Mouse (Mus musculus): ENCODE results near the gene Fer1l4. TPM values are rescaled to one million over a fixed set of nuclear protein-coding genes. Genes with fewer than 3 reads are reported as not detected.

Gene Fer1l4
- total RNA-seq (2014; fragmentation: Nextera tagmentation) (0.53 TPM in 1 of 2 replicates, not detected in the other), total RNA-seq (2017) (not detected in 2 replicates), polyA plus RNA-seq (2012) (not detected in 2 replicates)

DNA sequence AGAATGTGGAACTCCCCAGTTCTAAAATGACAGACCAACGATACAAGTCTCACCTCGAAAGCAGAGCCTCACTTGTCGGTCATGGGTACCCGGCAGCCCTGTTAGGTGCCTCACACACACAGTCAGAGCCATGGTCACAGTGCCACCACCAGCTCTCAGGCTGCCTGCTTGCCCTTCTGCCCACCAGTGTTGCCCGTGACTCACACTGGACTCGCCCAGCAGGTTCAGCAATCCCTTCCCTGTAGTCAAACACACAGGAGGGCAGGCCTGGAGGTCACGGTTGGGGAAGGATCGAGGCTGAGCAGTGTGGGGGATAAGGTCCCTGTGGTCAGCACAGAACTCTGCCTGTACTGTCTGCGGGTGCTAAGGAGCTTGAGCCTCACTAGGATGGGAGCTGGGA lies at the start of gene Fer1l4:
TSS of gene Fer1l4 (minus strand) at position 132 of the 400 bp plus-strand sequence.
- DNase-seq (ENCODE audit: low spot score) (no peak), ATAC-seq (ENCODE audit: extremely low read depth, insufficient number of reproducible peaks, low FRiP score, poor library complexity, severe bottlenecking) (no peak; the same call in 1 of the 2 replicates)
- Histone ChIP-seq H3K4me3 (ENCODE audit: low read depth, low read length) (no peak within 1 kb of the TSS), H3K36me3 (replicated peaks) (no peaks in the 10 kb centered on the region), H3K9me3 (replicated peaks) (no peaks in the 10 kb centered on the region), H3K27me3 (ENCODE audit: insufficient read depth, low read length) (peaks cover 53% of the 10 kb centered on the region), H3K4me1 (ENCODE audit: insufficient read depth, low read depth, low read length) (peaks cover 3% of the 10 kb centered on the region; the same call in 1 of the 2 replicates)
- TF ChIP-seq GATA2 (IDR thresholded peaks at IDR 0.05; ENCODE audit: borderline replicate concordance, low read depth, low read length) (no peak), CTCF (IDR thresholded peaks at IDR 0.05; ENCODE audit: low read depth, low read length) (no peak), GATA1 (IDR thresholded peaks at IDR 0.05; ENCODE audit: borderline replicate concordance, low read length) (no peak), POLR2AphosphoS5 (IDR thresholded peaks at IDR 0.05; ENCODE audit: insufficient replicate concordance, low read depth, low read length) (no peak), TAL1 (conservative IDR thresholded peaks at IDR 0.05; ENCODE audit: low read depth, low read length) (no peak)

DNA sequence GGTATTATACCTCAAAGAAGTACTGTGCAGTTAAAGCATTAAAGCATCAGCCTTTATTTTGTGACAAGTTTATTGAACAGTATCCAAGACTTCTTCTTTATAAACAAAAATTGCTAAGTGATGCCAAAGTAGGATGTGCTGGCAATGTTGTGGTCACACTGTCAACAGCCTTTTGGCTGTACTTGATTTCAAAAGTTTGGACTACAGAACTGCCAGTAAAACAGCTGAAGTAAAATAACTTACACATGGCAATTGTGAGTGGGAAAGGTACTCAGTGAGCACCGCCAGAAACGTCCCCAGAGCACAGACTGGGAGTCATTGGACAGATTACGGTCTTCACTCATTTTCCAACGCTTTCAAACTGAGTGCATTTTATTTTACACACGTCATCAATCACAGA lies 39.2 kb upstream of the Fer1l4 start:
- H3K4me1 ChIP-seq (ENCODE audit: insufficient read depth, low read depth, low read length) = peaks cover 5% of the 10 kb centered on the region
- H3K36me3 ChIP-seq (replicated peaks) = peaks cover 72% of the 10 kb centered on the region
- ATAC-seq (ENCODE audit: extremely low read depth, insufficient number of reproducible peaks, low FRiP score, poor library complexity, severe bottlenecking) = no peak
- no peak overlapping the region for H3K4me3 ChIP-seq (ENCODE audit: low read depth, low read length)
- no peaks in the 10 kb centered on the region for H3K9me3 ChIP-seq (replicated peaks)
- DNase-seq (ENCODE audit: low spot score) = no peak
- no peak for TF ChIP-seq TAL1 (conservative IDR thresholded peaks at IDR 0.05; ENCODE audit: low read depth, low read length)
- no peak for TF ChIP-seq POLR2AphosphoS5 (IDR thresholded peaks at IDR 0.05; ENCODE audit: insufficient replicate concordance, low read depth, low read length)
- no peak for TF ChIP-seq CTCF (IDR thresholded peaks at IDR 0.05; ENCODE audit: low read depth, low read length)
- TF ChIP-seq GATA1 (IDR thresholded peaks at IDR 0.05; ENCODE audit: borderline replicate concordance, low read length) = no peak
- no peak for TF ChIP-seq GATA2 (IDR thresholded peaks at IDR 0.05; ENCODE audit: borderline replicate concordance, low read depth, low read length)
- no peaks in the 10 kb centered on the region for H3K27me3 ChIP-seq (ENCODE audit: insufficient read depth, low read length)

DNA sequence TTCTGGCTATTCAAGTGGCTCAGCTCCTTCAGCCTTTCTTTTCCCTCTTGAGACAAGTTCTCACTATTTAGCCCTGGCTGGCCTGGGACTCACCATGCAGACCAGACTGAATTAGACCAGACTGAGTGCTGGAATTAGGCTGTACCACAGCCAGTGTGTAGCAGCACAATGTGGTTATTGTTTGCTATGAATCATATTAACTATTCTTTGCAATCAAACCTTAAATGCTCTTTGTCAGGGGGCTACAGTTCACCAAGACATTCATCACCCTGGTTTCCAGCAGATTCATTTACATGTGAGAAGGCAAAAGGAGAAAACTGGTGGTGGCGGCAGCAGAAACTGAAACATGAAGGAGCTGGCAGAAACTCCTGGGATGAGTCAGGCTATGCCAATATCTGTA lies 37.1 kb upstream of the Fer1l4 start:
- Histone ChIP-seq H3K36me3 (replicated peaks) (peaks cover 65% of the 10 kb centered on the region), H3K4me1 (ENCODE audit: insufficient read depth, low read depth, low read length) (peaks cover 5% of the 10 kb centered on the region), H3K4me3 (ENCODE audit: low read depth, low read length) (no peak overlapping the region), H3K9me3 (replicated peaks) (no peaks in the 10 kb centered on the region), H3K27me3 (ENCODE audit: insufficient read depth, low read length) (no peaks in the 10 kb centered on the region)
- no peak for TF ChIP-seq POLR2AphosphoS5 (IDR thresholded peaks at IDR 0.05; ENCODE audit: insufficient replicate concordance, low read depth, low read length)
- no peak for TF ChIP-seq GATA1 (IDR thresholded peaks at IDR 0.05; ENCODE audit: borderline replicate concordance, low read length)
- no peak for TF ChIP-seq GATA2 (IDR thresholded peaks at IDR 0.05; ENCODE audit: borderline replicate concordance, low read depth, low read length)
- TF ChIP-seq CTCF (IDR thresholded peaks at IDR 0.05; ENCODE audit: low read depth, low read length) = no peak
- no peak for TF ChIP-seq TAL1 (conservative IDR thresholded peaks at IDR 0.05; ENCODE audit: low read depth, low read length)
- ATAC-seq (ENCODE audit: extremely low read depth, insufficient number of reproducible peaks, low FRiP score, poor library complexity, severe bottlenecking) (no peak), DNase-seq (ENCODE audit: low spot score) (no peak)

DNA sequence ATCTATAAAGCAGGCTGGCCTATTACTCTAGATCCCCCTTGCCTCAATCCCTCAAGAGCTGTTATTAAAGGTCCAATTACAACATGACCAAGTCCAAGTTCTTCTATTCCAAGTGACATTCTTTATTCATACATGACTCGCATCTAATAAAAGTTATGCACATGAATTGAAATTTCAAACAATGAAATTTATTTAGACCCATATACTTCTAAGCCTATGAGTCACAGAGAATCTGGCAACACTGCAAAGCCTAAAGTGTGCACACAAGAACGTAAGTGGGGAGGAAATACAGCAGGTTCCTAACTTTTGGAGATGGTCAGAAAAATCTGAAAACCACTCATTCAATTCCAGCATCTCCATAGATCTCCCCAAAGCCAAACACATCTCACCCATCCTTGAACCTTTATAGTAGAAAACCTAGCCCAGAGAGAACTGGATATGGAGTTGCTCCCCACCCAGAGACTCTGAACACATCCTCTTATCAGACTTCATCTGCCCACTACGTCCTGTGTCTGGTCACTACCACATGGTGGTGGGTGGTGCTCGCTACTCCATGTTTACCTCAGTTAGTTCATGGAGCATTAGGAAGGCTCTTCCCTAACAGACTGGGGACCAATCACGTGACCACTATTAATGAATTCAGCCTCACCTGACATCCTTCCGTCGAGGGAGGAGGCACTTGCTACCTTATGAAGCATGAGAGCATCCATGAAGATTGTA lies 34.8 kb upstream of the Fer1l4 start:
- DNase-seq (ENCODE audit: low spot score) (no peak), ATAC-seq (ENCODE audit: extremely low read depth, insufficient number of reproducible peaks, low FRiP score, poor library complexity, severe bottlenecking) (no peak)
- Histone ChIP-seq H3K9me3 (replicated peaks) (no peaks in the 10 kb centered on the region), H3K4me1 (ENCODE audit: insufficient read depth, low read depth, low read length) (peaks cover 12% of the 10 kb centered on the region), H3K36me3 (replicated peaks) (peaks cover 73% of the 10 kb centered on the region), H3K27me3 (ENCODE audit: insufficient read depth, low read length) (no peaks in the 10 kb centered on the region), H3K4me3 (ENCODE audit: low read depth, low read length) (no peak overlapping the region)
- TF ChIP-seq CTCF (IDR thresholded peaks at IDR 0.05; ENCODE audit: low read depth, low read length) (no peak), POLR2AphosphoS5 (IDR thresholded peaks at IDR 0.05; ENCODE audit: insufficient replicate concordance, low read depth, low read length) (no peak), TAL1 (conservative IDR thresholded peaks at IDR 0.05; ENCODE audit: low read depth, low read length) (no peak), GATA2 (IDR thresholded peaks at IDR 0.05; ENCODE audit: borderline replicate concordance, low read depth, low read length) (no peak), GATA1 (IDR thresholded peaks at IDR 0.05; ENCODE audit: borderline replicate concordance, low read length) (no peak)

DNA sequence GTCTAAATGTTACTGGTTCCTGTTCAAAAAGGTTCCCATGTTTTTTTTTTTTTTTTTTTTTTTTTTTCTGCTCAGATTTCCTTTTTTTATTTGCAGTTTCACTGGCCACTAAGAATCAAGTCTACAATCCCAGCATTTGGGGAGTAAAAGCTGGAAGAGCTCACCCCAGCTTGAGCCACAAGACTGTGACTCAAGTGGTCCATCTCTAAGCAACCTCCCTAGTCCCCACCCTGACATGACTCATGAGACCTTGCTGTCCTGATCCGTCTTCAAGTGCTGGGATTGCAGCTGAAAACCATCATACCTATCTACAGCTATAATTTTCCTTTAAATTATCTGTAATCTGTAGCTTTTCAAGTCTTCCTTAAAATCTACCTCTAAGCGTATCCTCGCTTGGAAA lies 31.8 kb upstream of the Fer1l4 start:
- ATAC-seq (ENCODE audit: extremely low read depth, insufficient number of reproducible peaks, low FRiP score, poor library complexity, severe bottlenecking) (no peak), DNase-seq (ENCODE audit: low spot score) (no peak)
- peaks cover 12% of the 10 kb centered on the region for H3K4me1 ChIP-seq (ENCODE audit: insufficient read depth, low read depth, low read length)
- TF ChIP-seq CTCF (IDR thresholded peaks at IDR 0.05; ENCODE audit: low read depth, low read length) = no peak
- TF ChIP-seq GATA1 (IDR thresholded peaks at IDR 0.05; ENCODE audit: borderline replicate concordance, low read length) = no peak
- TF ChIP-seq GATA2 (IDR thresholded peaks at IDR 0.05; ENCODE audit: borderline replicate concordance, low read depth, low read length) = no peak
- no peak for TF ChIP-seq TAL1 (conservative IDR thresholded peaks at IDR 0.05; ENCODE audit: low read depth, low read length)
- no peak for TF ChIP-seq POLR2AphosphoS5 (IDR thresholded peaks at IDR 0.05; ENCODE audit: insufficient replicate concordance, low read depth, low read length)
- H3K4me3 ChIP-seq (ENCODE audit: low read depth, low read length) = no peak overlapping the region
- peaks cover 78% of the 10 kb centered on the region for H3K36me3 ChIP-seq (replicated peaks)
- H3K9me3 ChIP-seq (replicated peaks) = no peaks in the 10 kb centered on the region
- no peaks in the 10 kb centered on the region for H3K27me3 ChIP-seq (ENCODE audit: insufficient read depth, low read length)

DNA sequence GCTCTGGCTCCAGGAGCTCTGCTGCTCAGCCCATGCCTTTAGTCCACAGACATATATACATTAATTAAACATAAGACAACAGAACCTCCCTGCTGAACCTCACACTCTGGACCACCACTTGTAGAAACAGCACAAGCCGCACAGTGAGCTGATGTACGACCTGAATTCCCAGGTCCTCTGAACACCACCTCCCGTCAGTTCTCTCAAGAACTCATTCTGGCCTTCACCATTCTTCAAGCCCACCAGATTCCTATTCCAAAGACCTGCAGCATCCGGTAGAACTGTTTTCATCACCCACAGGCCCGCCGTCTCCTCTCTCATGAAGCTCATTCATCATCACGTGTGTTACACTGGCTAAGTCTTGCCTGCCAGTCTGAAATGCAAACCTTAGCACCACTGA lies 27.6 kb upstream of the Fer1l4 start:
- Histone ChIP-seq H3K4me3 (ENCODE audit: low read depth, low read length) (no peak overlapping the region), H3K4me1 (ENCODE audit: insufficient read depth, low read depth, low read length) (peaks cover 10% of the 10 kb centered on the region), H3K9me3 (replicated peaks) (no peaks in the 10 kb centered on the region), H3K36me3 (replicated peaks) (peaks cover 85% of the 10 kb centered on the region), H3K27me3 (ENCODE audit: insufficient read depth, low read length) (no peaks in the 10 kb centered on the region)
- ATAC-seq (ENCODE audit: extremely low read depth, insufficient number of reproducible peaks, low FRiP score, poor library complexity, severe bottlenecking) = no peak
- no peak for DNase-seq (ENCODE audit: low spot score)
- TF ChIP-seq TAL1 (conservative IDR thresholded peaks at IDR 0.05; ENCODE audit: low read depth, low read length) (no peak), GATA2 (IDR thresholded peaks at IDR 0.05; ENCODE audit: borderline replicate concordance, low read depth, low read length) (no peak), CTCF (IDR thresholded peaks at IDR 0.05; ENCODE audit: low read depth, low read length) (no peak), POLR2AphosphoS5 (IDR thresholded peaks at IDR 0.05; ENCODE audit: insufficient replicate concordance, low read depth, low read length) (no peak), GATA1 (IDR thresholded peaks at IDR 0.05; ENCODE audit: borderline replicate concordance, low read length) (no peak)

All from G1E (cell line).